In genomic region chr12:86167075-86167474, GRCm38 (mm10) we compare ENCODE assay signal across 10 mouse cellular contexts.
DNase-seq lines count a peak whose midpoint lies in the region; ATAC-seq lines count a peak whose summit lies in the region.
"Had no signal": no experiment of that assay in that cellular context is flagged by ENCODE, and none has a peak within 500 bp of the region (broad histone marks: within the 10 kb centered on the region; RNA-seq: fewer than 3 reads in every experiment).

No protein-coding gene starts in this region.

- DNase-seq in cerebellum, adult 9-10 months: peak; percentile 48
- peak; percentile 6 for DNase-seq in ovary, adult 18-20 months (ENCODE audit: low spot score)
- no peak for DNase-seq in ovary, postnatal 10 days (ENCODE audit: low spot score)
- DNase-seq in hindbrain, embryonic 14.5 days (ENCODE audit: low spot score): no peak
- no peak for DNase-seq in layer of hippocampus, adult 9-11 months
- DNase-seq in yolk sac, embryonic 10.5 days (ENCODE audit: low spot score): no peak
- DNase-seq: adrenal gland, postnatal 25 days had no signal

- H3K36me3 ChIP-seq in hindbrain, embryonic 14.5 days (replicated peaks; ENCODE audit: control insufficient read depth, insufficient read depth): no peaks in the 10 kb centered on the region
- no peaks in the 10 kb centered on the region for H3K36me3 ChIP-seq in stomach, embryonic 16.5 days (ENCODE audit: control insufficient read depth, insufficient read depth, low read length)
- H3K36me3 ChIP-seq: liver, embryonic 15.5 days had no signal

- ATAC-seq in cerebellum, adult (ENCODE audit: insufficient number of reproducible peaks, low FRiP score, low TSS enrichment): no peak
- 0 out of 2 replicates have a peak, but pooled peaks have one; percentile 41 for ATAC-seq in hindbrain, embryonic 14.5 days (ENCODE audit: low FRiP score)
- ATAC-seq in stomach, embryonic 16.5 days (ENCODE audit: insufficient read depth, low FRiP score): peak; percentile 79

- WGBS in hindbrain, embryonic 14.5 days: 40% methylated on average over 9 of the region's 9 CpGs
- 37% methylated on average over 9 of the region's 9 CpGs for WGBS in stomach, embryonic 16.5 days

- H3K4me3 ChIP-seq in hindbrain, embryonic 14.5 days (replicated peaks; ENCODE audit: low read length): no peak overlapping the region
- H3K4me3 ChIP-seq in stomach, embryonic 16.5 days (replicated peaks; ENCODE audit: low read length): no peak overlapping the region
- H3K4me3 ChIP-seq: liver, embryonic 15.5 days had no signal

- no peak overlapping the region for H3K9ac ChIP-seq in hindbrain, embryonic 14.5 days
- no peak overlapping the region for H3K9ac ChIP-seq in stomach, embryonic 16.5 days (ENCODE audit: low read length)
- H3K9ac ChIP-seq: liver, embryonic 15.5 days had no signal

- H3K4me1 ChIP-seq in hindbrain, embryonic 14.5 days (replicated peaks; ENCODE audit: control insufficient read depth, insufficient read depth, low read length): peaks cover 16% of the 10 kb centered on the region
- peaks cover 6% of the 10 kb centered on the region; the same call in 1 of the 2 replicates for H3K4me1 ChIP-seq in stomach, embryonic 16.5 days (ENCODE audit: control insufficient read depth, insufficient read depth, low read length)
- H3K4me1 ChIP-seq: liver, embryonic 15.5 days had no signal

- no peaks in the 10 kb centered on the region for H3K27me3 ChIP-seq in hindbrain, embryonic 14.5 days (ENCODE audit: control insufficient read depth, insufficient read depth, low read length)
- no peaks in the 10 kb centered on the region for H3K27me3 ChIP-seq in stomach, embryonic 16.5 days (ENCODE audit: control insufficient read depth, insufficient read depth, low read length)
- H3K27me3 ChIP-seq: liver, embryonic 15.5 days had no signal

- H3K9me3 ChIP-seq in hindbrain, embryonic 14.5 days (ENCODE audit: control insufficient read depth, low read length): no peaks in the 10 kb centered on the region
- no peaks in the 10 kb centered on the region for H3K9me3 ChIP-seq in stomach, embryonic 16.5 days (replicated peaks; ENCODE audit: control insufficient read depth, low read length)
- H3K9me3 ChIP-seq: liver, embryonic 15.5 days had no signal

- no peak overlapping the region for H3K27ac ChIP-seq in hindbrain, embryonic 14.5 days
- no peak overlapping the region for H3K27ac ChIP-seq in stomach, embryonic 16.5 days (ENCODE audit: low read length)
- H3K27ac ChIP-seq: liver, embryonic 15.5 days had no signal

- H3K4me2 ChIP-seq in hindbrain, embryonic 14.5 days (replicated peaks): no peak overlapping the region
- H3K4me2 ChIP-seq in stomach, embryonic 16.5 days (ENCODE audit: low read depth, low read length): no peak overlapping the region
- H3K4me2 ChIP-seq: liver, embryonic 15.5 days had no signal

Comparison
In these comparisons a context has a peak if more than half of its experiments do, and no peak if none do; other contexts are left out.
1. DNase-seq: peak in cerebellum, adult 9-10 months (single experiment) and ovary, adult 18-20 months (single experiment); none in ovary, postnatal 10 days (single experiment), hindbrain, embryonic 14.5 days (single experiment), layer of hippocampus, adult 9-11 months (single experiment) and yolk sac, embryonic 10.5 days (single experiment).